Mouse (Mus musculus) liver, postnatal 0 days (tissue): ENCODE measurements around the gene 9330182O14Rik. TPM values are rescaled to one million over a fixed set of nuclear protein-coding genes. Genes with fewer than 3 reads are reported as not detected.

Source experiments
- ATAC-seq: fragments of 200-750 bp; cut with Nextera tagmentation; 2 replicates; pipeline ENCODE4 v1.8.0; 2017; ENCODE audit warnings: mild to moderate bottlenecking, moderate library complexity
- DNase-seq: peaks from one replicate; pipeline ENCODE4 v3.0.0-alpha.2; 2016
- H3K27ac ChIP-seq: fragments of 300-500 bp; sonication (generic); 2 replicates; pipeline ENCODE4 v1.5.1; 2014; ENCODE audit warnings: antibody characterized with exemption, moderate library complexity, mild to moderate bottlenecking, low read depth
- H3K27me3 ChIP-seq: fragments of 300-500 bp; sonication (generic); 2 replicates; pipeline ENCODE4 v1.6.1; 2014; ENCODE audit warnings: low read length, control low read depth, mixed read lengths; ENCODE audit not compliant: insufficient read depth
- H3K36me3 ChIP-seq: fragments of 300-500 bp; sonication (generic); replicated peaks from 2 replicates; pipeline ENCODE4 v1.6.1; 2014; ENCODE audit warnings: mild to moderate bottlenecking, control low read depth, low read length, moderate library complexity, mixed read lengths; ENCODE audit not compliant: insufficient read depth
- H3K4me1 ChIP-seq: fragments of 300-500 bp; sonication (generic); 2 replicates; pipeline ENCODE4 v1.6.1; 2014; ENCODE audit warnings: antibody characterized with exemption, mild to moderate bottlenecking, control low read depth; ENCODE audit not compliant: insufficient read depth
- H3K4me2 ChIP-seq: fragments of 300-500 bp; sonication (generic); 2 replicates; pipeline ENCODE4 v1.6.1; 2014; ENCODE audit warnings: low read depth, mild to moderate bottlenecking, low read length, moderate library complexity, mixed read lengths
- H3K4me3 ChIP-seq: fragments of 300-500 bp; sonication (generic); 2 replicates; pipeline ENCODE4 v1.5.1; 2014; ENCODE audit warnings: low read depth, low read length
- H3K9ac ChIP-seq: fragments of 300-500 bp; sonication (generic); replicated peaks from 2 replicates; pipeline ENCODE4 v1.6.1; 2014; ENCODE audit warnings: mild to moderate bottlenecking, moderate library complexity
- H3K9me3 ChIP-seq: fragments of 300-500 bp; sonication (generic); 2 replicates; pipeline ENCODE4 v1.6.1; 2016; ENCODE audit warnings: mild to moderate bottlenecking, control low read depth, low read length, mixed read lengths
- CTCF ChIP-seq: sonication (generic); IDR thresholded peaks from 2 replicates; pipeline ENCODE4 v1.5.1; 2016; ENCODE audit warnings: antibody characterized with exemption, low read depth
- EP300 ChIP-seq: IDR thresholded peaks from 2 replicates; pipeline ENCODE4 v1.6.1; 2016; ENCODE audit warnings: antibody characterized with exemption, low read depth, mild to moderate bottlenecking
- WGBS: fragments of 180-500 bp; shearing (Covaris S2); extraction: QIAGEN DNeasy Blood & Tissue Kit; methylation state at CpG from one replicate; pipeline ENCODE4 v1.1.7; 2014; ENCODE audit not compliant: insufficient replicate concordance; 5-methylcytosine and 5-hydroxymethylcytosine counted together
- microRNA-seq: library from miRNA; unstranded; fragments of <30 nt; microRNA quantifications from one replicate; pipeline ENCODE4, GENCODE M21; 2016
- polyA plus RNA-seq: library from polyadenylated mRNA; unstranded; fragments of >200 nt; fragmentation: Nextera tagmentation; extraction: Ambion mirVana; gene quantifications from 2 replicates; pipeline ENCODE4 v1.2.1, GENCODE M21; 2015

The 9330182O14Rik gene
- polyA plus RNA-seq, 1 experiment from 2014 or later, result not detected

DNA sequence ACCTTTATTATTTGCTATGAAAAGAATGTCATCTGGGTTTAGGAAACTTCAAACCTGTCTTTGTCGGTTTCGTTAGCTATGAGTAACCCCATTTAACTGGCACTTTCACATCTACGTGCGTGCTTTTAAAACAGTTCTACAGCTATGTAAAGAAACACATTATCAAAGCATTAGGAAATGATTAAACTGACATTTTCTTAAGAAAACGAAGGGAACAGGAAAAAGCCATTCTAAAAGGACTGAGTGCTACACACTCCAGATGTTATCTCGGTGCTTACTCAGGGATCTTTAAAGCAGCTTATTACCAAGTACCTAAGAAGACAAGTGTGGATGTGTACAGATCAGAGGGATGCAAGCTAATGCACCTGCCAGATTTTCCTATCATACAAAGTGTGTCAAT lies 52.9 kb downstream of the 9330182O14Rik start:
- no peak for ATAC-seq
- no peak for DNase-seq
- TF ChIP-seq EP300 (no peak), CTCF (no peak)
- no peak overlapping the region for H3K27ac ChIP-seq
- no peak overlapping the region for H3K9ac ChIP-seq
- no peaks in the 10 kb centered on the region for H3K27me3 ChIP-seq
- 61% methylated on average over 6 of the region's 6 CpGs for WGBS
- H3K4me3 ChIP-seq, result no peak overlapping the region
- H3K36me3 ChIP-seq, result no peaks in the 10 kb centered on the region
- H3K4me2 ChIP-seq, result no peak overlapping the region
- H3K9me3 ChIP-seq, result no peaks in the 10 kb centered on the region
- H3K4me1 ChIP-seq, result no peaks in the 10 kb centered on the region

Small RNAs within 50 kb of the gene (microRNA-seq; reads per million reads assigned to microRNA genes)
- not detected for gene Gm25958
